Mouse (Mus musculus): ENCODE data around the gene Lcorl.

DNA sequence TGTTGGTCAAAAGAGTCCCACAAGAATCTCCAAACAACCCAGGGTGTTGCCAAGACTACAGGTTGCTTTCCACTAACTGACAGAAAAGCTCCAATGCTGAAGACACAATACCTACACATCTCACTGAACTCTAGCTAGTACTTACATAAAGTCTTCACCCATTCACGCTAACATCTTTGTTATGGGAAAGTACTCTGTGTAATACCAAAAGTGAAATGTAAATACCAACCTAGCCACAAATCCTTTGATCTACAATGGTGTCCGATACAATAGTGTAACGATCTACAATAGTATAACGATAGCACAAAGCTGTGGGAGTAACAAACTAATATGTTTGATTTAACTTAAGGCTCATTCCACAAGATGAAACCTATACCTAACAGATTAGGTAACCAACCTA, 67.2 kb downstream of the Lcorl start:
- TF ChIP-seq CTCF (IDR thresholded peaks at IDR 0.05; ENCODE audit: low read depth, low read length) (no peak), POLR2A (IDR thresholded peaks at IDR 0.05; ENCODE audit: borderline replicate concordance, low read depth, low read length) (no peak)

Data from bone marrow macrophage, adult 2 months (primary cell).